Mouse (Mus musculus) gonadal fat pad, adult 2 months (tissue): ENCODE data around the gene Cyp2d22. TPM values are rescaled to one million over a fixed set of nuclear protein-coding genes. Genes with fewer than 3 reads are reported as not detected.

Experiments used
- polyA plus RNA-seq: library from polyadenylated mRNA; depleted of rRNA; stranded (reverse); fragments of >200 nt; gene quantifications from 2 replicates; pipeline ENCODE4 v1.2.3, GENCODE M21; 2012; rRNA removed

Cyp2d22 gene
- polyA plus RNA-seq, 1 experiment = 34.7 TPM

Other genes with a start within 250 kb of the Cyp2d22 start
- gene Srebf2, start 233.1 kb downstream of the Cyp2d22 start, polyA plus RNA-seq = 135 and 139 TPM in 2 replicates
- 0.22 and 0.27 TPM in 2 replicates for gene Shisa8, start 167.4 kb downstream of the Cyp2d22 start, polyA plus RNA-seq
- 0.19 and 0.61 TPM in 2 replicates for gene Tnfrsf13c, start 155.9 kb downstream of the Cyp2d22 start, polyA plus RNA-seq
- 3.4 and 5.7 TPM in 2 replicates for gene Cenpm, start 135.5 kb downstream of the Cyp2d22 start, polyA plus RNA-seq
- not detected in 2 replicates for gene 1500009C09Rik, start 127.9 kb downstream of the Cyp2d22 start, polyA plus RNA-seq
- 1.2 and 1.3 TPM in 2 replicates for gene Sept3, start 105.4 kb downstream of the Cyp2d22 start, polyA plus RNA-seq
- 0.71 and 0.73 TPM in 2 replicates for gene Wbp2nl, start 81.3 kb downstream of the Cyp2d22 start, polyA plus RNA-seq
- 123 and 151 TPM in 2 replicates for gene Naga, start 41.3 kb downstream of the Cyp2d22 start, polyA plus RNA-seq
- 1.5 and 1.6 TPM in 2 replicates for gene Pheta2, start 41.3 kb downstream of the Cyp2d22 start, polyA plus RNA-seq
- 228 and 229 TPM in 2 replicates for gene Smdt1, start 41.3 kb downstream of the Cyp2d22 start, polyA plus RNA-seq
- gene Ndufa6, start 25.9 kb downstream of the Cyp2d22 start, polyA plus RNA-seq = 302 and 385 TPM in 2 replicates
- not detected in 2 replicates for gene Cyp2d11, start 13.8 kb upstream of the Cyp2d22 start, polyA plus RNA-seq
- gene Cyp2d10, start 26.9 kb upstream of the Cyp2d22 start, polyA plus RNA-seq = 0.14 and 1.6 TPM in 2 replicates
- gene Cyp2d9, start 53.2 kb upstream of the Cyp2d22 start, polyA plus RNA-seq = 0.62 and 0.72 TPM in 2 replicates
- gene Cyp2d12, start 174.8 kb upstream of the Cyp2d22 start, polyA plus RNA-seq = not detected in 2 replicates
- not detected in 2 replicates for gene Cyp2d34, start 240.7 kb upstream of the Cyp2d22 start, polyA plus RNA-seq